Mouse (Mus musculus): ENCODE data around the gene Cryzl1. TPM values are rescaled to one million over a fixed set of nuclear protein-coding genes. Genes with fewer than 3 reads are reported as not detected.

Gene Cryzl1
- polyA plus RNA-seq, 1 experiment from 2014 or later: 80.8 TPM

- no peak overlapping the region for H3K27ac ChIP-seq (ENCODE audit: low read length)
- H3K27me3 ChIP-seq (ENCODE audit: insufficient read depth, low read length): no peaks in the 10 kb centered on the region
- 57% methylated on average over 7 of the region's 7 CpGs for WGBS
- H3K36me3 ChIP-seq (ENCODE audit: insufficient read depth, low read length): no peaks in the 10 kb centered on the region
- H3K9ac ChIP-seq (replicated peaks; ENCODE audit: low read length): no peak overlapping the region
- no peaks in the 10 kb centered on the region for H3K9me3 ChIP-seq (ENCODE audit: low read length)
- no peak for ATAC-seq (ENCODE audit: low FRiP score, low TSS enrichment)
- no peak overlapping the region for H3K4me2 ChIP-seq (replicated peaks; ENCODE audit: low read depth, low read length)
- peaks cover 27% of the 10 kb centered on the region for H3K4me1 ChIP-seq (ENCODE audit: insufficient read depth, low read length)
- H3K4me3 ChIP-seq (ENCODE audit: low read length): no peak overlapping the region
Observed at GRCm38 (mm10) chr16:91743055-91743454, 14.3 kb upstream of the Cryzl1 start.

DNA sequence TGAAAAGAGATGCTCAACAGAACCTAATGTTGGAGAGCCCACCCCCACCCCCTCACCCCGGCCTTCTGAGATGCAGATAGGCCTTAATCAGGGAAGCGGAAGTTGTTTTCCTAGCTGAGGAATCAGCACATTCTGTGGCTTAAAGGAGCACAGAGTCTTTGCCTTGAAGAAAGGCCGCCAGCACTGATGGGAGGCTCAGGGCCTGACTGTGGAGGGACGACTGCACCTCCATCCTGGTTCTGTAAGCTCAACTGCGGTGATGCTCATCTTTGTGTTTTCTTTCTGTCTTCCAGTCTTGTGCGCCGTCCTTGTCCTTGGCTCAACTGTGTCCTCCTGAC, 12.1 kb upstream of the Cryzl1 start:
- H3K4me3 ChIP-seq (ENCODE audit: low read length): no peak overlapping the region
- no peak for ATAC-seq (ENCODE audit: low FRiP score, low TSS enrichment)
- H3K9ac ChIP-seq (replicated peaks; ENCODE audit: low read length): no peak overlapping the region
- H3K4me2 ChIP-seq (replicated peaks; ENCODE audit: low read depth, low read length): no peak overlapping the region
- no peaks in the 10 kb centered on the region for H3K27me3 ChIP-seq (ENCODE audit: insufficient read depth, low read length)
- peaks cover 24% of the 10 kb centered on the region for H3K4me1 ChIP-seq (ENCODE audit: insufficient read depth, low read length)
- H3K27ac ChIP-seq (ENCODE audit: low read length): no peak overlapping the region
- no peaks in the 10 kb centered on the region for H3K9me3 ChIP-seq (ENCODE audit: low read length)
- no peaks in the 10 kb centered on the region for H3K36me3 ChIP-seq (ENCODE audit: insufficient read depth, low read length)
- WGBS: 55% methylated on average over 7 of the region's 7 CpGs

DNA sequence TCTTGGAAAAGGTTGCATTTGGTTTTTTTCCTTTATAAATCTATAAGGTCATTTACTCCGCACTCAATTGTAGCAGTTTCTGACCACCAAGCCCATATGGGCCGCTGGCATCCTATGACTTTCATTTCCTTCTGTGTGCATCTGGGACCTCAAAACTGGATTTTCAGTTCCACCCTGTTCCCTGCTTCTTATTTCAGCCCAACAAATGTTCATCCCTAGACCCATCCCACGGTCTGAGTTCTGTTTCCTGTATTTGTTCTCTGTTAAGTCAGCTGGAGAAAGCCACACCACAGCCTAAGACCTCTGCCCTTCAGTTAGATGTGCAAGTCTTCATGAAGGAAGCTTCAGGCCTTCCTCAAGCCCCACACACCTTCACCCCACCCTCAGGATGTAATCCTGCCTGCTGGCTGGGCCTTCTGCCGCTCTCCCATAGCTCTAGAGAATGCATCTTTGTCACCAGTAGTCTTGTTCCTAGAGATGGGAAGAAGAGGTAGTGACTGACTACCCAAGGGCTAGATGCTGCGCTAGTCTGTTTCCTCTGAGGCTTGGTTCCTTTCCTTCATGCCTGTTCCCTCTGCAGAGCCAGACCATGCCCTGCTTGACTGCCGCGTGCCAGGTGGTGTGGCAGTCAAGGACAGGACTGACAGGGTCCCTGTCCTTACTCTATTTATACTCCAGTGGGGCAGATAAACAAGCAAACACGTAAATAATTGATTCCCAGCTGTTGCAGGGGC, 11.6 kb upstream of the Cryzl1 start:
- Histone ChIP-seq H3K9ac (replicated peaks; ENCODE audit: low read length) (no peak overlapping the region), H3K4me2 (replicated peaks; ENCODE audit: low read depth, low read length) (no peak overlapping the region), H3K27ac (ENCODE audit: low read length) (no peak overlapping the region), H3K4me1 (ENCODE audit: insufficient read depth, low read length) (peaks cover 24% of the 10 kb centered on the region), H3K27me3 (ENCODE audit: insufficient read depth, low read length) (no peaks in the 10 kb centered on the region), H3K9me3 (ENCODE audit: low read length) (no peaks in the 10 kb centered on the region), H3K36me3 (ENCODE audit: insufficient read depth, low read length) (no peaks in the 10 kb centered on the region), H3K4me3 (ENCODE audit: low read length) (no peak overlapping the region)
- no peak for ATAC-seq (ENCODE audit: low FRiP score, low TSS enrichment)
- WGBS: 63% methylated on average over 8 of the region's 8 CpGs

GRCm38 (mm10) chr16:91738505-91738904, 9.7 kb upstream of the Cryzl1 start:
- Histone ChIP-seq H3K36me3 (ENCODE audit: insufficient read depth, low read length) (no peaks in the 10 kb centered on the region), H3K4me2 (replicated peaks; ENCODE audit: low read depth, low read length) (no peak overlapping the region), H3K4me3 (ENCODE audit: low read length) (no peak overlapping the region), H3K27me3 (ENCODE audit: insufficient read depth, low read length) (no peaks in the 10 kb centered on the region), H3K4me1 (ENCODE audit: insufficient read depth, low read length) (peaks cover 29% of the 10 kb centered on the region), H3K9ac (replicated peaks; ENCODE audit: low read length) (no peak overlapping the region), H3K9me3 (ENCODE audit: low read length) (no peaks in the 10 kb centered on the region), H3K27ac (ENCODE audit: low read length) (no peak overlapping the region)
- 87% methylated on average over 6 of the region's 6 CpGs for WGBS
- ATAC-seq (ENCODE audit: low FRiP score, low TSS enrichment): no peak

- Histone ChIP-seq H3K4me1 (ENCODE audit: insufficient read depth, low read length) (peaks cover 30% of the 10 kb centered on the region), H3K4me3 (ENCODE audit: low read length) (no peak overlapping the region), H3K36me3 (ENCODE audit: insufficient read depth, low read length) (no peaks in the 10 kb centered on the region), H3K27ac (ENCODE audit: low read length) (no peak overlapping the region), H3K9ac (replicated peaks; ENCODE audit: low read length) (no peak overlapping the region), H3K4me2 (replicated peaks; ENCODE audit: low read depth, low read length) (no peak overlapping the region), H3K9me3 (ENCODE audit: low read length) (no peaks in the 10 kb centered on the region), H3K27me3 (ENCODE audit: insufficient read depth, low read length) (no peaks in the 10 kb centered on the region)
- 74% methylated on average over 7 of the region's 7 CpGs for WGBS
- no peak for ATAC-seq (ENCODE audit: low FRiP score, low TSS enrichment)
Observed at GRCm38 (mm10) chr16:91736046-91736816, 7.5 kb upstream of the Cryzl1 start.

DNA sequence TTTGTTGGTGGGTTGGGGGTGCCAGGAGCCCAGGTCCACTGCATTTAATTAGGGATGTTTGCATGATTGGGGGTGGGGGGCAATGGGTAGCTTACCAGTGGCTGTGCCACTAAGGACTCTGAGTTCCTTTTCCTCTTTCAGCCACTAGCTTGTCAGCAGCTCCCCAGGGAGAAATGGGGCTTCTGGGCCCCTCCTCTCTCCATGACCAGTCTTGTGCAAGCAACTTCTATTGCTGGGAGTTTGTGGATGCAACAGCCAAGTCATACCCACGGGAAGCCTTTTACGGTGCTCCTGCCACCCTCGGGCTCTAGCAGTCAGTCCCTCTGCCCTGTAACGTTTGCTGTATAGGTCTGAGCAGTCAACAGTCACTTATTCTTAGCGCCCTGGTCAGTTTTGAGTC, 6.0 kb upstream of the Cryzl1 start:
- Histone ChIP-seq H3K36me3 (ENCODE audit: insufficient read depth, low read length) (no peaks in the 10 kb centered on the region), H3K27me3 (ENCODE audit: insufficient read depth, low read length) (no peaks in the 10 kb centered on the region), H3K9me3 (ENCODE audit: low read length) (no peaks in the 10 kb centered on the region), H3K4me3 (ENCODE audit: low read length) (no peak overlapping the region), H3K27ac (ENCODE audit: low read length) (no peak overlapping the region), H3K4me2 (replicated peaks; ENCODE audit: low read depth, low read length) (no peak overlapping the region), H3K4me1 (ENCODE audit: insufficient read depth, low read length) (peaks cover 22% of the 10 kb centered on the region), H3K9ac (replicated peaks; ENCODE audit: low read length) (no peak overlapping the region)
- no peak for ATAC-seq (ENCODE audit: low FRiP score, low TSS enrichment)
- WGBS: 48% methylated on average over 5 of the region's 5 CpGs

DNA sequence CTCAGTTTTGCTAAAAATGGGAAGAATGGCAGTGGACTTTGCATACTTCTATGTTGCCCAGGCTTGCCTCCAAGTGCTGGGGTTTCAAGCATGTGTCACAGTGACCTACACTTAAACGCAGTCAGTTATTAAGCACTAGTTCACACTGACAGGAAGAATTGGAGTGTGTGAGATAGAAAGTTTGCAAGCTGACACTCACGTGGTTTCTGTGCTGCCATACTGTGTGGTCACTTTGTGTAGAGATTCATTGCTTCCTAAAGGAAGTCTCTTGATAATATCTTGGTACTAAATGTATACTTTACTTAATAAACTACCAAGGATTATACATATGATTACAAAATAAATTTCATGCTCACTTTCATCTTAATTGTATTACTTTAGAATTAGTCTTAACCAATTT, 4.0 kb upstream of the Cryzl1 start:
- Histone ChIP-seq H3K36me3 (ENCODE audit: insufficient read depth, low read length) (no peaks in the 10 kb centered on the region), H3K4me3 (ENCODE audit: low read length) (no peak overlapping the region), H3K9me3 (ENCODE audit: low read length) (no peaks in the 10 kb centered on the region), H3K27ac (ENCODE audit: low read length) (no peak overlapping the region), H3K27me3 (ENCODE audit: insufficient read depth, low read length) (no peaks in the 10 kb centered on the region), H3K4me1 (ENCODE audit: insufficient read depth, low read length) (peaks cover 24% of the 10 kb centered on the region), H3K4me2 (replicated peaks; ENCODE audit: low read depth, low read length) (no peak overlapping the region), H3K9ac (replicated peaks; ENCODE audit: low read length) (no peak overlapping the region)
- ATAC-seq (ENCODE audit: low FRiP score, low TSS enrichment): no peak
- 69% methylated on average over 2 of the region's 2 CpGs for WGBS

DNA sequence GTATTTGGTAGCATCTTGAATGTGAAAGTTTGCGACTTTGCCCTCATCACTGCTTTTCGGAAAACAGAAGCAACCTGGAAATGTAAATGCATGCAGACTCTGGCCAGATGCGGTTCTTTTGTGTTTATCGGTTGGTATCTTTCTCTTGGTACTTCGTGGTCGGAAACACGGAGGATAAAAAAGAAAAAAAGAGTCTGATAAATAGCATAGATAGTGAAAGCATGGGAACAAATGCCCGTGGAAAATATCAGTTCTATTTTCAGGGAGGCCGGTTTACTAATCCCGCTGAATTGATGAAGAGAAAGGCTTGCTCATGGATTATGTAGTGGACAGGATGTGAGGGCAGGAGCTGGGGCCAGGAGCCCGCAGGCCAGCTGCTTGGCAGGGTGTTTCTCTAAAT, 1.7 kb upstream of the Cryzl1 start:
- Histone ChIP-seq H3K27ac (ENCODE audit: low read length) (peak overlapping the region; percentile 90; the same call in 1 of the 2 replicates), H3K36me3 (ENCODE audit: insufficient read depth, low read length) (no peaks in the 10 kb centered on the region), H3K4me2 (replicated peaks; ENCODE audit: low read depth, low read length) (peak overlapping the region; percentile 65), H3K4me3 (ENCODE audit: low read length) (peak overlapping the region; percentile 73), H3K9me3 (ENCODE audit: low read length) (no peaks in the 10 kb centered on the region), H3K9ac (replicated peaks; ENCODE audit: low read length) (peak overlapping the region; percentile 77), H3K27me3 (ENCODE audit: insufficient read depth, low read length) (no peaks in the 10 kb centered on the region), H3K4me1 (ENCODE audit: insufficient read depth, low read length) (peaks cover 30% of the 10 kb centered on the region)
- ATAC-seq (ENCODE audit: low FRiP score, low TSS enrichment): no peak
- WGBS: 2% methylated on average over 11 of the region's 11 CpGs

- H3K4me1 ChIP-seq (ENCODE audit: insufficient read depth, low read length): peaks cover 25% of the 10 kb centered on the region
- H3K9me3 ChIP-seq (ENCODE audit: low read length): no peaks in the 10 kb centered on the region
- H3K4me3 ChIP-seq (ENCODE audit: low read length): peak overlapping the region; percentile 73
- H3K9ac ChIP-seq (replicated peaks; ENCODE audit: low read length): peak overlapping the region; percentile 77
- no peaks in the 10 kb centered on the region for H3K27me3 ChIP-seq (ENCODE audit: insufficient read depth, low read length)
- ATAC-seq (ENCODE audit: low FRiP score, low TSS enrichment): peak; percentile 2; the same call in 1 of the 2 replicates
- peak overlapping the region; percentile 65 for H3K4me2 ChIP-seq (replicated peaks; ENCODE audit: low read depth, low read length)
- no peaks in the 10 kb centered on the region for H3K36me3 ChIP-seq (ENCODE audit: insufficient read depth, low read length)
- peak overlapping the region; percentile 90 for H3K27ac ChIP-seq (ENCODE audit: low read length)
- under 1% methylated on average over 40 of the region's 44 CpGs for WGBS
Observed at GRCm38 (mm10) chr16:91729821-91730441, 1.2 kb upstream of the Cryzl1 start.

GRCm38 (mm10) chr16:91729066-91729482, 299 bp upstream of the Cryzl1 start, which contains the start of gene Itsn1:
Itsn1 (plus strand) TSS chr16:91729281.
- H3K9ac ChIP-seq (replicated peaks; ENCODE audit: low read length): peak within 1 kb of the TSS; percentile 77
- H3K36me3 ChIP-seq (ENCODE audit: insufficient read depth, low read length): no peaks in the 10 kb centered on the region
- ATAC-seq (ENCODE audit: low FRiP score, low TSS enrichment): peak; percentile 95
- WGBS: under 1% methylated on average over 33 of the region's 33 CpGs
- H3K27me3 ChIP-seq (ENCODE audit: insufficient read depth, low read length): no peaks in the 10 kb centered on the region
- peak within 1 kb of the TSS; percentile 95 for H3K27ac ChIP-seq (ENCODE audit: low read length)
- H3K4me1 ChIP-seq (ENCODE audit: insufficient read depth, low read length): peaks cover 23% of the 10 kb centered on the region
- H3K4me2 ChIP-seq (replicated peaks; ENCODE audit: low read depth, low read length): peak within 1 kb of the TSS; percentile 65
- H3K4me3 ChIP-seq (ENCODE audit: low read length): peak within 1 kb of the TSS; percentile 73
- H3K9me3 ChIP-seq (ENCODE audit: low read length): no peaks in the 10 kb centered on the region

Data from kidney, embryonic 16.5 days (tissue).